9 mouse cellular contexts compared by ENCODE assay signal in the genomic region with DNA sequence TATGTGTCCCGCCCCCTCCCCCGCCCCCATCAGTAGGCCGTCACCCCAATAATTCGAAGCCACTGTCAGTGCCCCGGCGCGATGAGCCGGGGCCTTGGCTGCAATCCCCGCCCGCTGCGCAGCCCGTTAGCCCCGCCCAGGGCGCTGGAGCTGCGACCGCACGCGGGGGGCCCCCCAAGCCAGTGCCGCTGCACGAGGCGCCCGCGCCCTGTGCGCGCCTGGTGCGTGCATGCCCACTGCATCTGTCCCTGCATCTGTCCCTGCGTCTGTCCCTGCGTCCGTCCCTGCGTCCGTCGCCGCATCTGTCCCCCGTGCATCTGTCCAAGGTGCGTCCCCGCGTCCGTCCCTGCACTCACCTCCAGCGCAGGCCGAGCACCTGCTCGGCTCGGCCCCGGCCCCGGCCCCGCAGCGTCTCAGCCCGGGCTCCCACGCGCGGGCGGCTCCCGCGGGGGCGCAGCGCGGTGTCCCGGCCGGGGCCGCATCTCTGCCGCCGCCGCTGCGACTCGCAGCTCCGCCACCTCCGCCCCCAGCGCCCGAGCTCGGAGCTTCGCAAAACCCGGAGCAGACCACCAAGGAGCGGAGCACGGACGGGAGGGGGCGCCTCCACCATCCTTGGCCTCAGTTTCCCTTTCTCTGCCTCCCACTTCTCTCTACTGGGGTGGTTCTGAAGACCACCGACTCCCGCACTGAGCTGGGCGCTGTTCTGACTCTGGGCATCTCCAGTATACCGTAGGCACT. TPM values are rescaled to one million over a fixed set of nuclear protein-coding genes. Genes with fewer than 3 reads are reported as not detected.
DNase-seq lines count a peak whose midpoint lies in the region; ATAC-seq and TF ChIP-seq lines count a peak whose summit lies in the region.
"Had no signal": no experiment of that assay in that cellular context is flagged by ENCODE, and none has a peak within 500 bp of the region (broad histone marks: within the 10 kb centered on the region; RNA-seq: fewer than 3 reads in every experiment).

Sema6b (minus strand) TSS at position 486 of the 738 bp plus-strand sequence.

- DNase-seq in adrenal gland, adult 18-20 months (ENCODE audit: low spot score in 2 of 2) = peak; percentile 52 to 72
- no peak for DNase-seq in adrenal gland, postnatal 4 days (ENCODE audit: low spot score in 2 of 2)
- peak; percentile 62 for DNase-seq in embryonic facial prominence, embryonic 14.5 days (ENCODE audit: low spot score)
- peak; percentile 79 for DNase-seq in heart, postnatal 4 days
- peak; percentile 66 to 84 for DNase-seq in left cerebral cortex, postnatal 14 days (ENCODE audit: low spot score in 2 of 2)
- DNase-seq in midbrain, embryonic 11.5 days (ENCODE audit: low spot score, missing footprints) = peak; percentile 97
- peak; percentile 62 for DNase-seq in stomach, postnatal 0 days (ENCODE audit: low spot score)

- no peak for TF ChIP-seq EP300 in stomach, postnatal 0 days (optimal IDR thresholded peaks at IDR 0.05)

- no peaks in the 10 kb centered on the region for H3K36me3 ChIP-seq in embryonic facial prominence, embryonic 14.5 days (ENCODE audit: control insufficient read depth, insufficient read depth, low read length)
- no peaks in the 10 kb centered on the region for H3K36me3 ChIP-seq in midbrain, embryonic 11.5 days (ENCODE audit: control insufficient read depth, insufficient read depth, low read length)
- H3K36me3 ChIP-seq in stomach, postnatal 0 days (ENCODE audit: control insufficient read depth, insufficient read depth, low read length) = no peaks in the 10 kb centered on the region

- 2% methylated on average over 37 of the region's 79 CpGs for WGBS in embryonic facial prominence, embryonic 14.5 days
- WGBS in midbrain, embryonic 11.5 days = 1% methylated on average over 74 of the region's 79 CpGs
- 1% methylated on average over 76 of the region's 79 CpGs for WGBS in stomach, postnatal 0 days

- H3K9me3 ChIP-seq in embryonic facial prominence, embryonic 14.5 days (ENCODE audit: control insufficient read depth, low read length) = no peaks in the 10 kb centered on the region
- H3K9me3 ChIP-seq in midbrain, embryonic 11.5 days (ENCODE audit: control insufficient read depth, low read length) = no peaks in the 10 kb centered on the region
- no peaks in the 10 kb centered on the region for H3K9me3 ChIP-seq in stomach, postnatal 0 days (ENCODE audit: control insufficient read depth, low read length)

- H3K27ac ChIP-seq in embryonic facial prominence, embryonic 14.5 days (replicated peaks; ENCODE audit: low read depth, low read length) = no peak within 1 kb of the TSS
- H3K27ac ChIP-seq in midbrain, embryonic 11.5 days (ENCODE audit: low read depth, low read length) = peak within 1 kb of the TSS; percentile 25; the same call in 1 of the 2 replicates
- H3K27ac ChIP-seq in stomach, postnatal 0 days (replicated peaks) = no peak within 1 kb of the TSS
- H3K27ac ChIP-seq: macrophage had no signal

- peak within 1 kb of the TSS; percentile 98 for H3K4me2 ChIP-seq in embryonic facial prominence, embryonic 14.5 days (ENCODE audit: low read depth, low read length)
- H3K4me2 ChIP-seq in midbrain, embryonic 11.5 days = peak within 1 kb of the TSS; percentile 96
- peak within 1 kb of the TSS; percentile 95 for H3K4me2 ChIP-seq in stomach, postnatal 0 days (replicated peaks; ENCODE audit: low read depth)

- peak within 1 kb of the TSS; percentile 80 for H3K4me3 ChIP-seq in embryonic facial prominence, embryonic 14.5 days (ENCODE audit: low read depth, low read length)
- H3K4me3 ChIP-seq in midbrain, embryonic 11.5 days (ENCODE audit: low read depth, low read length) = peak within 1 kb of the TSS; percentile 67
- peak within 1 kb of the TSS; percentile 55 for H3K4me3 ChIP-seq in stomach, postnatal 0 days (ENCODE audit: low read depth, low read length)

- peaks cover 44% of the 10 kb centered on the region for H3K27me3 ChIP-seq in embryonic facial prominence, embryonic 14.5 days (replicated peaks; ENCODE audit: control insufficient read depth, insufficient read depth, low read length)
- peaks cover 37% of the 10 kb centered on the region for H3K27me3 ChIP-seq in midbrain, embryonic 11.5 days (ENCODE audit: control insufficient read depth, insufficient read depth, low read length)
- peaks cover 2% of the 10 kb centered on the region; the same call in 1 of the 2 replicates for H3K27me3 ChIP-seq in stomach, postnatal 0 days (ENCODE audit: control insufficient read depth, insufficient read depth, low read length)

- H3K9ac ChIP-seq in embryonic facial prominence, embryonic 14.5 days (ENCODE audit: low read depth, low read length) = peak within 1 kb of the TSS; percentile 72
- peak within 1 kb of the TSS; percentile 69 for H3K9ac ChIP-seq in midbrain, embryonic 11.5 days (ENCODE audit: low read length)
- H3K9ac ChIP-seq in stomach, postnatal 0 days (ENCODE audit: low read length) = peak within 1 kb of the TSS; percentile 41; the same call in 1 of the 2 replicates

- peaks cover 9% of the 10 kb centered on the region for H3K4me1 ChIP-seq in embryonic facial prominence, embryonic 14.5 days (ENCODE audit: control insufficient read depth, insufficient read depth, low read length)
- H3K4me1 ChIP-seq in midbrain, embryonic 11.5 days (ENCODE audit: control insufficient read depth, insufficient read depth, low read length) = peaks cover 22% of the 10 kb centered on the region
- 0 out of 2 replicates have a peak, but pooled peaks cover 6% of the 10 kb centered on the region for H3K4me1 ChIP-seq in stomach, postnatal 0 days (replicated peaks; ENCODE audit: control insufficient read depth, insufficient read depth)

- intact Hi-C loops in left cerebral cortex, postnatal 14 days (cut with DNase I) = no loop called here

- ATAC-seq in activated CD4-positive, CD25-positive, alpha-beta regulatory T cell, adult 4 months = peak; percentile 43
- ATAC-seq in embryonic facial prominence, embryonic 14.5 days (ENCODE audit: low read depth) = no peak
- ATAC-seq in midbrain, embryonic 11.5 days (ENCODE audit: low FRiP score) = peak; percentile 47
- peak; percentile 18 for ATAC-seq in stomach, postnatal 0 days (ENCODE audit: low FRiP score, low TSS enrichment)

- TF ChIP-seq CTCF in stomach, postnatal 0 days (IDR thresholded peaks at IDR 0.05; ENCODE audit: low read depth) = peak; percentile 30; the same call in 1 of the 2 replicates

RNA-seq across cellular contexts. Expression of gene Sema6b, which starts in this region (rescaled TPM):
- total RNA-seq in adrenal gland, adult 18-20 months (2021) = 1 to 10 TPM; 6.3 to 7.0 TPM
- total RNA-seq in adrenal gland, postnatal 4 days (2021) = 10 to 100 TPM in 1 of 2 experiments, 1 to 10 TPM in 1; 9.6 to 12.2 TPM
- polyA plus RNA-seq in activated CD4-positive, CD25-positive, alpha-beta regulatory T cell, adult 4 months (2017; shearing (Covaris generic)) = not detected
- 4.3 and 5.4 TPM in 2 replicates for polyA plus RNA-seq in embryonic facial prominence, embryonic 14.5 days (2014; fragmentation: Nextera tagmentation; extraction: Ambion mirVana)
- 1 to 10 TPM; 6.3 to 7.2 TPM for total RNA-seq in heart, postnatal 4 days (2021)
- total RNA-seq in left cerebral cortex, postnatal 14 days (2021) = 100 to 1,000 TPM; 135 to 144 TPM
- 1.9 TPM in 2 replicates for polyA plus RNA-seq in midbrain, embryonic 11.5 days (2014; fragmentation: Nextera tagmentation; extraction: Ambion mirVana)
- polyA plus RNA-seq in stomach, postnatal 0 days (2015; fragmentation: Nextera tagmentation; extraction: Ambion mirVana) = 0.31 and 0.39 TPM in 2 replicates

Comparison
In these comparisons a context has a peak if more than half of its experiments do, and no peak if none do; other contexts are left out.
1. RNA of gene Sema6b (total RNA-seq): 135 to 144 TPM in left cerebral cortex, postnatal 14 days; 9.6 to 12.2 TPM in adrenal gland, postnatal 4 days, 6.3 to 7.2 TPM in heart, postnatal 4 days and 6.3 to 7.0 TPM in adrenal gland, adult 18-20 months; every median in the first group is over 10 times any median in the second.
2. DNase-seq: peak in adrenal gland, adult 18-20 months (2 of 2), embryonic facial prominence, embryonic 14.5 days (single experiment), heart, postnatal 4 days (single experiment), left cerebral cortex, postnatal 14 days (2 of 2) and midbrain, embryonic 11.5 days (single experiment); none in adrenal gland, postnatal 4 days (0 of 2).
3. Peak in ATAC-seq in activated CD4-positive, CD25-positive, alpha-beta regulatory T cell, adult 4 months; RNA of the gene not detected or under 1 TPM.
4. Peak in DNase-seq, ATAC-seq, H3K4me3 ChIP-seq, H3K9ac ChIP-seq and H3K4me2 ChIP-seq in stomach, postnatal 0 days; RNA of the gene not detected or under 1 TPM.
5. Peak in every context shown above with its lines, with median percentiles within 50 percentile points of each other: H3K4me2 ChIP-seq, H3K4me3 ChIP-seq and H3K9ac ChIP-seq.